Mouse (Mus musculus): ENCODE results near the gene C2cd2.

C2cd2 gene

DNA sequence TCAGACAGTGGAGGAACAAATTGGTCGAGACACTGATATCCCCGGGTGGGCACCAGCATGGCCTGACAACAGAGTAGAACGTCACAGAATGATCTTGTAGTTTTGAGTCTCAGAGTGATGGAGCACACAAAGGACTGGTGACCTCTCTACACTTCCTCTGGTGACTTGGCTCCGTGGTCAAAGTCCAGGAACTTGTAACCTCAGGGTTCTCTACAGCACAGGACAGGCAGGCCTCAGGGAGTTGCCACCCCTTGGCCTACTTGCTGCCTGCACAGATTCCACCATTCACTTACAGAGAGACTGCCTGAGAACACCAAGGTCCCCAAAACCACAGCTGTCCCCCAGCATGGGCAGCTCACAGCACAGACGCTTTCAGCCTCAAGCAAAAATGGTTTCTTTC is 147.1 kb downstream of the C2cd2 start:
- no peak for DNase-seq (ENCODE audit: low spot score in 2 of 2)

DNA sequence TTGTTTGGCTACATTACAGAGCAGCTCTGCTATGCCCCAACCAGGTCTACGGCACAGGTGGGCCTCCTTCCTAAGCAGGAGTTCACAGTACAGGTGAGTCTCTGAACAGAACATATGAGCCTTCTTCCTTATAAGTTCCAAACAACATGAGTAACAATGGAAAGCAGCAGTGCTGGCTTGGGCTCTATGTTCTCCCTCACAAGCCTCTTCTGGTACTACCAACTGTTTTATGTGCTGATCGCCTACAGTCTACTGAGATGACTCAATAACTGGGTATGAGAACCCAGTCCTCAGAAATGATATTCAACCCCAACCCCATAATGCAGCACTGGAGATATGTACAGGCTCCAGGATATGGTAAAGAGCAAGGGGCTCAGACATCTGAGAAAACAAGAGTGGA is 148.3 kb downstream of the C2cd2 start:
- DNase-seq (ENCODE audit: low spot score in 2 of 2): no peak

DNA sequence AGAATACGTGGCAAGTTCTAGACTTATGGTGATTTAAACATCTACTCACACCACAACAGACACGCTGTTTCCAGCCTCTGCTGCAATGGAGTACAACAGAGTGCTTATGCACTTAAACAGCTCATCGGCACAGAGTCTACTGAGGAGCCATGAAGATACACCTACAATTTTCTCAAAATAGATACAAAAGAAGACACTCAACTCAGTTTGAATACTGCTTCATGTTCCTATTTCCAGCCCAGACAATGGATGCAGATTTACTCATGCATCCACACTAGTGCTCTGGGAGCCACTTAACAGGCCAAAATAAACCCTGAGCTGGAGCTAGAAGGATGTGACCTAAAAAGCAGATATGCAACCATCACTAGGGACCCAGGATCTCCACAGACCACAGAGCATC is 153.5 kb downstream of the C2cd2 start:
- no peak for DNase-seq (ENCODE audit: low spot score in 2 of 2)

DNA sequence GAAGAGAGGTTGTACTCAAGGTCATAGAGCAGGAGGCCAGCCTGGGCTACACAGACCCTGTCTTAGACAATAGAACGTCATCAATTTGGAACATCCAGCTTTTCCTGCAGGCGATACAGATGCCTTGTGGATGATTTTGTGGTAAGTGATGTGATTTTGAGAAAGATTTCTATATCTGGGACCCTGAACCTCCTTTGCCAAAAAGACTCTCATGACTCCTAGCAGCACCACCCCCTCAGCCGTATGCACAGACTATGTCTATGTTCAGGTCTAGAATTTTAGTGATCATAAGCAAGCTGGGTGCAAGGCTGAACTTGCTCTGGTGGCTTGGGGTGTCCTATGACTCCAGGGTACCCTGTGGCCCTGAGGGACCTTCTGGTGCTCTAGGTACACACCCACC is 156.8 kb downstream of the C2cd2 start:
- no peak for DNase-seq (ENCODE audit: low spot score in 2 of 2)

All from urinary bladder, postnatal 36 days (tissue).